Mouse (Mus musculus) heart, postnatal 25 days (tissue): ENCODE measurements at regions not wholly inside any gene's neighbourhood (a gene's known extent, or its start where the extent isn't known, plus 50 kb on each side); places are given as distances from the start of the nearest gene placed in this dataset.

Experiments
- DNase-seq: peaks from one replicate; pipeline ENCODE4 v3.0.0; 2022; ENCODE audit warnings: low spot score
- intact Hi-C: fragments of 180-260 bp; cut with DNase I; formaldehyde crosslinking; loops from one replicate; pipeline ENCODE4 v1.15.1; 2025

- no peak for DNase-seq
- intact Hi-C loops, result no loop called here
These were observed 230.6 kb downstream of the Cbln4 start for GRCm38 (mm10) chr2:171812701-171813100.

DNA sequence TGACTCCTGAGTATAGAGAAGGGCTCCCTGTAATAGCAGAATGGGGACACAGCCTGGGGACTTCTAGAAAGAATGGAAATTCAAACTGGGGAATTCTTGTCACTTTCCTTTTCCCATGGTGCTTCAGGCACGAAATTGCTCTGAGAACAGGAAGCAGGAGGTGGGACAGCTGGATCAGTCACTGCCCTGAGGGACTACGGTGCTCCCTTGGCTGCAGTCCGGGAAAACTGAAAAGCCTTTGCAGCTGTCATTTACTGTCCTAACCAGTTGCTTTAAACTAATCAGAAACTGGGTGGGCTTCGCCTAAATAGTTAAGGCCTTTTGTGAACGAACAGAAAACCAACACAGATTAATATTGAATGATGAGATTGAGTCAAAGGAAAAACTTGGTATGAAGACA lies 237.9 kb downstream of the Cbln4 start:
- intact Hi-C loops, result no loop called here
- no peak for DNase-seq

DNA sequence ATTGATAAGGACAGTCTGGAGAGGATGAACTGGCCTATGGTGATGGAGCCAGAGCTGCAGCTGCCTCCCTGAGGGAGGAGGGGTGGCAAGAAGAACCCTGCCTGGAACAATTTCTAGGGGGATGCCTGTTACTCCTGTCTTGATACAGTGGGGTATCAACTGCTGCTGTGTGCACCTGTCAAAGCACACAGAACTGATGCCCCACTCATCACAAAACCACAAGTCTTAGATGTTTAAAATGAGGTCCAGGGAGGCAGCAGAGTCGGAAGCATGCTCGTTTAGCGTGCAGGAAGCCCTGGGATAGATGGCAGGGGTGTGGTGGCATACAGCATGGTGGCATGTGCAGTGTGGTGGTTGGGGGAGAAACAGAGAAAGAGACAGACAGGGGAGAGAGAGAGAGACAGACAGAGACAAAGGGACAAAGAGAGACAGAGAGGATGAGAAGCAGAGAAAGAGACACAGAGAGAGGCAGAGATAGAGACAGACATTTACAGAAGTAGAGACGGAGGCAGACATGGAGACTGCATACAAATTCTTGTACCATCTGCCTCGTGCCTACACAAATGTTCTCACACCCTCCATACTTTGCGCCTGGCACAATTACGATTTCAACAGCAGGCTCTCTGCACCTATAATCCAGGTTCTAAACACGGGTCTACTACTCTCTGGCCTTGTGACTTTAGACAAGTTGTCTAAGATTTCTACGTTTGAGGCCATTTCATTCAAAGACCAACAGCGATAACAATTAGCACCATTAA lies 242.6 kb downstream of the Cbln4 start:
- intact Hi-C loops, result no loop called here
- DNase-seq, result no peak

DNA sequence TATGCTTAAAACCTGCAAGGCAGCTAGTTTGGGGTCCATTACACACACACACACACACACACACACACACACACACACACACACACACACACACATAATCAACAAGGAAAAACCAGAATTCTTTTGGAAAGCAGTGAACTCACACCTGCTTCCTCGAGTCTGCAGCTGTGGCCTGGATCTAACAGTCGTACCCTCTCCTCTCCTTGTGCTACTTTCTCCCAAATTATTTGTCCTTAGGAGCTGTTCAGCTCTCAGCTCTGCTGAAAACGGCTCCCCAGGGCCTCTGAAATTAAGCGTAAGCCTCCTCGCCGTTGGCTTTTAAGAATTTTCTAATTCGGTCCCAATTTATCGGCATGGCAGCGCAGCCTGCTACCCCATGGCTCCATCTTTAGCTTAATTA lies 243.9 kb downstream of the Cbln4 start:
- DNase-seq, result no peak
- intact Hi-C loops, result no loop called here

- DNase-seq, result no peak
- intact Hi-C loops, result no loop called here
These were observed 252.6 kb downstream of the Cbln4 start for GRCm38 (mm10) chr2:171790686-171791085.

GRCm38 (mm10) chr2:171766193-171766930 lies 276.9 kb downstream of the Cbln4 start:
- no peak for DNase-seq
- intact Hi-C loops, result no loop called here

DNA sequence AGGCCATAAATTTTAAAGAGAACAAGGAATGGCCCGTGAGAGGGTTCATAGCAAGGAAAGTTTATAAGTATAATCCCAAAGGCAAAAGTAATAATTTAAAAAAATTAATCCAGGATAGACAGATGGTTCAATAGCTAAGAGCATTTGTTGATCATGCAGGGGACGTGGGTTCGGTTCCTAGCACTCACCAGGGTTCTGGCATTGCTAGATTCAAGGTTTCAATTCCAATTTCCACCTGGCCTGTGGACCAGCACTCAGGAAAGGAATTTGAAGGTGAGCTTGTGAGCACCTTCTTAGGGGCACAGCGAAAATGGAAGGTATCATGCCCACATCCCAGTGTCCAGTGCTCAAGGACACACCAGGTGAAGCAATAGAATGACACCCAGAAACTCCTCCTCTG lies 278.2 kb downstream of the Cbln4 start:
- DNase-seq, result no peak
- intact Hi-C loops, result no loop called here

DNA sequence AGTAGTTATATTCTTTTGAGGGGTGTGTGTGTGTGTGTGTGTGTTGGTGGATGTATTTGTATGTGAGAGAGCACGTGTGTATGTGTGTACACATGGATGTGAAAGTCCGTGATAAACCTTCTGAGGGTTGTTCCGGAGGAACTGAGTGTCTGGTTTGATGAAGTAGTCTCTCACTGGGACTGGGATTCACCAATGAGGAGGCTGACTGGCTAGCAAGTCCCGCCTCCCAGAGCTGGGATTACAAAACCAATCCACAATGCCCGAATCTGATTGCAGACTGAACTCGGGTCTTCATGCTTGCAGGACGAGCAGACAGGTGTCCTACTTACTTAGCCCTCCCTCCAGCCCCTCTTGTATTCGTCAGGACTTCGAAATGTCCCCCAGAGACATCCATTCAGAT lies 289.8 kb downstream of the Cbln4 start:
- intact Hi-C loops, result no loop called here
- DNase-seq, result no peak

DNA sequence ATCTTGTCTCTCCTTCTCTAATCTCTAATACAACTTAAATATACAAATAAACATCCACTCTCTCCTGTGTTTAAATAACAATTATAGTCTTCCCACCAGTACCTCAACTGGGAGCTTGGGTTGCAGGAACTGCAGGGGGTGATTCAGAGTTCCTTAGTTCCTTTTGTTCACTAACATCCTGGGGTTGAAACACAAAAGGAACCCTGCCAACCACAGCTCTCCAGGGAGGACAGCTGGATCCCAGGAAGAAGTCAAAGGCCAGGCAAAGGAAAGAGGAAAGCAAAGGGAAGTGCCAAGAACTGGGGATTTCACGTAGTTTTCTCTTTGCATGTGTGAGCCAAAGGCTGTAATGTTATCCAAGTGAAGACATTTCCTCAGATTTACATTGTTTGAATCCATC lies 296.1 kb downstream of the Cbln4 start:
- DNase-seq, result no peak

DNA sequence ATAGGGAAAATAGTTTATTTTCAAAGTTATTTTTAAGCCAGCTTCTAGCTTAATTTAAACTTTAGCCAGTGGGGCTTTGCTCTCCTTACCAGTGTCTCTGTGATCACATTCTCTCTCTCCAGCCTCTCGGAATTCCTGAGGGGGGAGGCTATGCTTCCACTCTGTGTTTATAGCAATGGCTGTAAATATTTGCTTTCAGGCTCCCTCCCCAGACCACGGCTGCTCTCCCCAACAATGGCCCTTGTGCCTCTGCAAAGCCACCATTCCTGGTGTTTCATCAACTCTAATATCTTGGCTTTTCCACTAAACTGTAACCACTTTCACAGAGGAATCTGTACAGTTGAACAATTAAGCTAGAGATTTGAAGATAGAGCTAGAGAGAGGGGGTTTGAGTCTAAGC lies 300.2 kb downstream of the Cbln4 start:
- intact Hi-C loops, result no loop called here
- DNase-seq, result no peak

More for the DNA sequence above, 296.1 kb downstream of the Cbln4 start:
- intact Hi-C loops, result no loop called here

GRCm38 (mm10) chr2:171742706-171743105 lies 300.6 kb downstream of the Cbln4 start:
- DNase-seq, result no peak
- intact Hi-C loops, result no loop called here

DNA sequence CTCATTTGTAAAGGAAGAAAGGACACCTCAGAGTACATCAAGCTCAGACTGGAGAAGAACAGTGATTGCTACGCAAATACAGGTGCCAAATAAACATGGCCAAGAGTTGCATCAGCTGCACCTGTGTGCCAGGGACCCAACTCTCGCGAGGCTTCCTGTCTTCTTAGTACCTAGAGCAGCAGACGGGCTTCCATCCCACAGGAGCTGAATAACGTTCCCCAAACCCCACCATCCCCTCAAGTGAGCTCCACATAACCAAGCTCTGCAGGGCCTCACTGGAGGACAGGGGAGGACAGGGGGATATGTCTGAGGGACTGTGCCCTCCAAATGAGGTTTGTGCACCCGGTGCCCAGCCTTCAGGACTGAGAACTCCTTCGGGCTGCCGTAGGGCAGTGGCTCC lies 305.5 kb downstream of the Cbln4 start:
- DNase-seq, result no peak
- intact Hi-C loops, result no loop called here

- intact Hi-C loops, result no loop called here
- DNase-seq, result no peak
These were observed 308.2 kb downstream of the Cbln4 start for GRCm38 (mm10) chr2:171735061-171735490.

GRCm38 (mm10) chr2:171734634-171734987 lies 308.7 kb downstream of the Cbln4 start:
- intact Hi-C loops, result no loop called here
- DNase-seq, result no peak

DNA sequence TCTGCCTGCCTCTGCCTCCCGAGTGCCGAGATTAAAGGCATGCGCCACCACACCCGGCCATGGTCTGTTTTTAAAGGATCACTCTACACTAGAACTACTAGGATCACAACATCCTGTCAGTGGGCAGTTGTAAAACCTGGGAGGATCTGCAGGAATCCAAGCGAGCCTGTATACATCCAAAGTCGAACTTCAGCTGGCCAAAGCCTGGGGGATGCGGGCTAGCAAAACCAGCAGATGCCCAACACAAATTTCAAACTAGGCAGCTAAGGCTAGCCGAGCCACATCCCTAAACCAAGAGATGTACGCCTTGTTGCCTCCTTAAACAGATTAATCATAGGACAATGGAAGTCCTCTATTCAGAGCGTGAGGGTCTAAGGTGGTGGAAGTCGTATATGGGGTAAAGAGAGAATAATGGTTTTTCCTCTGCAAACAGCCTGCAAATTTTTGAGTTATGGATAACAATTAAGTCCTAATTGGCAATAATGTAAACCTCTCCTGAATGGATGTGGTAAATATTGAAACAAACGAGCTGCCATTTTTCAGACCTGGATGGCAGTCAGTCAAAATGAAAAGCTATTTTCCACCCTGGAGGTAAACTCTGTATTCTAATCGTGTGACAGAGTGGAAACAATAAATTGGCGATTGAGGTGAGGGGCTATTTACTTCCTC lies 309.2 kb downstream of the Cbln4 start:
- no peak for DNase-seq
- intact Hi-C loops, result no loop called here

DNA sequence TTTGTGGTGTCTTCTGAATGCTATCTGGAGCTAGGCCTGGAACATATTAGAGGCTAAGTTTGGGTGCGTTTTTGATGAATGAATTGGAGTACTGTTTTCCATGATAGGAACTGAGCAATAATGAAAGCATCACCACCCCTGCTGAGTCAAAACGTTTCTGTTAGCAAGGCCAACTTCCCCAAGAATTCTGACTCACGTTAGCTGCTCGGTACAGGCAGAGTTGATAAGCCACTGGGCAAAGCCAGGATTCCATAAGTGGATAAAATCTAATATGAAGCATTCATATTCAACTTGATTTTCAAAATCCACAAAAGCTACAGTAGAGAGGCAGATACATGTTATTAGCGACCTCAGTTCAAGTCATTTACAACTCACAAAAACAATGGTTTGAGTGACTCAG lies 324.0 kb downstream of the Cbln4 start:
- intact Hi-C loops, result no loop called here
- DNase-seq, result no peak

GRCm38 (mm10) chr2:171718855-171719254 lies 324.4 kb downstream of the Cbln4 start:
- intact Hi-C loops, result no loop called here
- no peak for DNase-seq

DNA sequence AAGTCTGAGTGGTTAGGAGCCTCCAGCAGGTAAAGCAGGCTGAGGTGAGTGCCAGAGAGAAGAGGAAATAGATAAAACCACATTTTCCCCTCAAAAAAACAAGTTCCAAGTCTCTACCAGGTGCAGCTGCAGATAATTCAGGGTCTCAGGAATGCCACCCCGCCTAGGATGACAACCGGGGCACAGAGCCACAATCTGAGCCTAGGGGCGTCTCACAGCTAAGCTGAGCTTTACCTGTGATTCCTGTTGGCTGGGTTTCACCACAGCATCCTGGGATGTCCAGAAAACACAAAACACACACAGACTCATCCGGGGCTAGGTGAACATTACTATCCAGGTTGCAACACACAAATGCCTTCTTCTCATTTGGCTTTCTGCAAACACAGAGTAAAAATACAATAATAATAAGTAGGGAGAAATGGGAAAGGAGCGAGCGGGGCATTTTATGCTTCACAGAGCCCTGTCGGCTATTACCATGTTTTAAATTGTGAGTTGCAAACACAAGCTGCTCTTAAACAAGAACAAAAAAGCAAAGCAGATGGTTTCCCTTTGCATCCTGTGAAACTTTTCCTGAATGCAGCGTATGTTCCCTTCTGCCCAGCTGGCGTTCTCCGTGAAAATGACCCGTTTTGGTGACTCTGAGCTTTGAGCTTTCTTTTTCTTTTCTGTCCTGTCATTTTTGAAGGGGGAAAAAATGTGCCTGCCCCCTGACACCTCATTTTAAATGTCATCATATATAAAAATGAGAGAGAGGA lies 330.3 kb downstream of the Cbln4 start:
- intact Hi-C loops, result no loop called here
- no peak for DNase-seq

GRCm38 (mm10) chr2:171693526-171693925 lies 349.7 kb downstream of the Cbln4 start:
- intact Hi-C loops, result no loop called here

GRCm38 (mm10) chr2:171690781-171691180 lies 352.5 kb downstream of the Cbln4 start:
- DNase-seq, result no peak
- intact Hi-C loops, result no loop called here

More at GRCm38 (mm10) chr2:171693526-171693925, 349.7 kb downstream of the Cbln4 start:
- DNase-seq, result no peak
